Mouse (Mus musculus) lung, embryonic 16.5 days (tissue): ENCODE data around the gene Inafm1. TPM values are rescaled to one million over a fixed set of nuclear protein-coding genes. Genes with fewer than 3 reads are reported as not detected.
"Not testable (repeated sequence)": the region's sequence is repeated elsewhere in the genome, so short reads cannot be mapped to it uniquely, and the experiment has no call there.

Experiments
- ATAC-seq: fragments of 200-750 bp; cut with Nextera tagmentation; 2 replicates; pipeline ENCODE4 v1.8.0; 2017; ENCODE audit warnings: low read depth, mild to moderate bottlenecking, moderate library complexity
- H3K27ac ChIP-seq: fragments of 300-500 bp; sonication (generic); 2 replicates; pipeline ENCODE4 v1.5.1; 2014; ENCODE audit warnings: mild to moderate bottlenecking, control low read depth, low read length
- H3K27me3 ChIP-seq: fragments of 300-500 bp; sonication (generic); 2 replicates; pipeline ENCODE4 v1.6.1; 2014; ENCODE audit warnings: low read depth, low read length, mixed read lengths; ENCODE audit not compliant: control insufficient read depth, insufficient read depth
- H3K36me3 ChIP-seq: fragments of 300-500 bp; sonication (generic); 2 replicates; pipeline ENCODE4 v1.6.1; 2014; ENCODE audit warnings: low read length; ENCODE audit not compliant: control insufficient read depth, insufficient read depth
- H3K4me1 ChIP-seq: fragments of 300-500 bp; sonication (generic); replicated peaks from 2 replicates; pipeline ENCODE4 v1.6.1; 2014; ENCODE audit warnings: low read length, mixed read lengths; ENCODE audit not compliant: control insufficient read depth, insufficient read depth
- H3K4me2 ChIP-seq: fragments of 300-500 bp; sonication (generic); 2 replicates; pipeline ENCODE4 v1.6.1; 2014; ENCODE audit warnings: low read depth, low read length, control low read depth
- H3K4me3 ChIP-seq: fragments of 300-500 bp; sonication (generic); 2 replicates; pipeline ENCODE4 v1.5.1; 2014; ENCODE audit warnings: mild to moderate bottlenecking, low read length, control low read depth
- H3K9ac ChIP-seq: fragments of 300-500 bp; sonication (generic); 2 replicates; pipeline ENCODE4 v1.6.1; 2014; ENCODE audit warnings: low read length, control low read depth
- H3K9me3 ChIP-seq: fragments of 300-500 bp; sonication (generic); 2 replicates; pipeline ENCODE4 v1.6.1; 2016; ENCODE audit warnings: low read length; ENCODE audit not compliant: control insufficient read depth
- WGBS: fragments of 180-500 bp; shearing (Covaris S2); extraction: QIAGEN DNeasy Blood & Tissue Kit; methylation state at CpG from one replicate; pipeline ENCODE4 v1.1.7; 2014; 5-methylcytosine and 5-hydroxymethylcytosine counted together
- polyA plus RNA-seq: library from polyadenylated mRNA; unstranded; fragments of >200 nt; fragmentation: Nextera tagmentation; extraction: Ambion mirVana; gene quantifications from 2 replicates; pipeline ENCODE4 v1.2.1, GENCODE M21; 2015

The Inafm1 gene
- polyA plus RNA-seq, 1 experiment from 2014 or later: 12.1 TPM

DNA sequence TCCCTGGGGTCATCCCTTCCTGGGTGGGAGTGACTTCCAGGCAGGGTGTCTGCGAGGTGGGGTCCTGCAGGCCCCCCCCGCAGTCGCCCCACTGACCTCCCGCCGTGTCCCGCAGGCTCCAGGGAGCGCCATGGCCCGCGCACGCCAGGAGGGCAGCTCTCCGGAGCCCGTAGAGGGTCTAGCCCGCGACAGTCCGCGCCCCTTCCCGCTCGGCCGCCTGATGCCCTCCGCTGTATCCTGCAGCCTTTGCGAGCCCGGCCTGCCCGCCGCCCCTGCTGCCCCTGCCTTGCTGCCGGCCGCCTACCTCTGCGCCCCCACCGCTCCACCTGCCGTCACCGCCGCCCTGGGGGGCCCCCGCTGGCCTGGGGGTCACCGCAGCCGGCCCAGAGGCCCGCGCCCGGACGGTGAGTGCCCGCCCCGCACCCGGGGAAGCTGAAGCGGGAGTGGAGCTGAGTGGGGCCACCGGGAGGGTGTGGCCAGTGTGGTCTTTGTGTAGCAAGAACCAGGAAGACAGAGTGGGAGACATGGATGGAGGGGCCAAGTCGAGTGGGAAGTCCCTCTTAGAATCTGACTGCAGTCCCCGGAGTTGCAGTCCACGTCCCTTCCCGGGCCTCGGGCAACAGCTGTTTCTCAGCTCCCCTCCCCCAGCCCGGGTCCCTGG is 38.7 kb upstream of the Inafm1 start:
- under 1% methylated on average over 48 of the region's 49 CpGs for WGBS
- peak; percentile 18; the same call in 1 of the 2 replicates for ATAC-seq
- H3K4me1 ChIP-seq: peaks cover 54% of the 10 kb centered on the region

DNA sequence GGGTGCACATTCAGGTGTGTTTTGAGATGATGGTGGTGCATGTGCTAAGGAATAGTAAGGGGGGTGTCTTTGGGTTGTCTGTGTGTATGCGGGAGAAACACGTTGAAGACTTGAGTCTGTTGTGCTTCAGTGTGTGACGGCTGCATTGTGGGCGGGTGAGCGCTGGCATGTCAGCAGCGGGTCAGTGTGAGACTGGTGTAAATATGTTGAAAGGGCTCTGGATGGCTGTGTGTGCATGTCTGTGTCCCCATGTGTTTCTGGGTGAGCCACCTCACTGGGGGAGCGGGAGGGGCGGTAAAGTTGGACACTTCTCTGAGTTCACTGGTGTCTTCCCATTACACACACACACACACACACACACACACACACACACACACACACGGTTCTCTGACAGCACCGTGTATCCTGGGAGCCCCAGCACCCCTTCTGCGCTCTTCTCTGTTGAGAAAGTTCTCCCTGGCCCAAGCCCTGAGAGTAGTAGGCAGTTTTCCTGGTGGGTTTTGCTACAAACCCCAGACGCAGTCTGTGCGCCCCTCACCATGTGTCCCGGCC is 38.1 kb upstream of the Inafm1 start:
- 0% methylated on average over 14 of the region's 14 CpGs for WGBS
- Histone ChIP-seq H3K36me3 (no peaks in the 10 kb centered on the region), H3K27me3 (peaks cover 4% of the 10 kb centered on the region; the same call in 1 of the 2 replicates), H3K4me2 (peak overlapping the region; percentile 100), H3K4me3 (peak overlapping the region; percentile 72), H3K9ac (peak overlapping the region; percentile 90), H3K27ac (peak overlapping the region; percentile 98), H3K4me1 (peaks cover 54% of the 10 kb centered on the region), H3K9me3 (no peaks in the 10 kb centered on the region)
- no peak for ATAC-seq

More for the DNA sequence above, 38.7 kb upstream of the Inafm1 start:
- Histone ChIP-seq H3K27me3 (peaks cover 4% of the 10 kb centered on the region; the same call in 1 of the 2 replicates), H3K27ac (peak overlapping the region; percentile 98), H3K4me2 (peak overlapping the region; percentile 100), H3K9me3 (no peaks in the 10 kb centered on the region), H3K4me3 (peak overlapping the region; percentile 72), H3K36me3 (no peaks in the 10 kb centered on the region), H3K9ac (peak overlapping the region; percentile 90)

DNA sequence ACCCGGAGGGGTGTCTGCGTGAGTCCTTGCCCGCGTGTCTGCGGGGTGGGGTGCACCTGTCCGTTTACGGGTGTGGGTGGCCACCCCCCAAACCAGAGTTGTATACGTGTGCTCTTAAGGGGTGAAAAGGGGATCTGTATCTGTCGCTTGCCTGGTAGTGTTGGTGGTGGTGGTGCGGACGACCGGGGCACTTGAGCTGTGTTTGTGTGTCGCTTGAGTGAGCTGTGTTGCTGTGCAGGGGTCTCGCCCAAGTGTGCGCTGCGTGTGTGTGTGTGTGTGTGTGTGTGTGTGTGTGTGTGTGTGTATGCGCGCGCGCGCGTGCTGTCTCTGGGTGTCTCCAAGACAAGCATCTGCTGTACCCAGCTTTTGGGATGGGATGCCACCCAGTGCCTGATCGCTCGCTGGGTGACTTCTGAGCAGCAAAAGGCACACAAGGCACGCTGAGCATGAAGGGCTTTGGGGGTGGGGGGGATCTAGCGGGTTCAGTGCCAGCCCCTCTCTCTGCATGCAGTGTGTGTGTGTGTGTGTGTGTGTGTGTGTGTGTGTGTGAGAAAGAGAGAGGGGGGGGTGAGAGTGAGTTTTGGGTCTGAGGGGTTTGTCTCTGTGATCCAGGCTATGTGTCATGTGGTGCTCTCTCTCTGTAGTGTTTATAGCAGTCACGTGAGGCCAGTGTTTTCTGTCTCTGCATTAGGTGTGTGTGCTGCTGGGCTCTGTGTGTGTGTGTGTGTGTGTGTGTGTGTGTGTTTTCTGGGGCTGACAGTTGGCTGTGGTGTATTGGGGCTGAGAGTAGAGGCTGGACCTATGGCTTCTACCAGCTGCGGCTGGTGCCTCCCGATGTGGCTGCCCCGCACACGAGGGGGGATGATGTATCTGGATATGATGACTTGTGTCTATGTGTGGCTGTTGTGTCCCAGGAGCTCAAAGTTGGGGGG is 37.4 kb upstream of the Inafm1 start:
- Histone ChIP-seq H3K4me3 (peak overlapping the region; percentile 72), H3K36me3 (no peaks in the 10 kb centered on the region), H3K4me1 (peaks cover 54% of the 10 kb centered on the region), H3K9me3 (no peaks in the 10 kb centered on the region), H3K4me2 (peak overlapping the region; percentile 100), H3K27ac (peak overlapping the region; percentile 22; the same call in 1 of the 2 replicates), H3K9ac (peak overlapping the region; percentile 71), H3K27me3 (peaks cover 4% of the 10 kb centered on the region; the same call in 1 of the 2 replicates)
- ATAC-seq: no peak
- under 1% methylated on average over 31 of the region's 31 CpGs for WGBS

- H3K36me3 ChIP-seq: no peaks in the 10 kb centered on the region
- peak; percentile 10 for ATAC-seq
- peak overlapping the region; percentile 72 for H3K4me3 ChIP-seq
- H3K27me3 ChIP-seq: peaks cover 4% of the 10 kb centered on the region; the same call in 1 of the 2 replicates
- H3K4me2 ChIP-seq: peak overlapping the region; percentile 100
- H3K27ac ChIP-seq: peak overlapping the region; percentile 55
- peaks cover 48% of the 10 kb centered on the region for H3K4me1 ChIP-seq
- H3K9me3 ChIP-seq: no peaks in the 10 kb centered on the region
- WGBS: under 1% methylated on average over 33 of the region's 56 CpGs
- H3K9ac ChIP-seq: peak overlapping the region; percentile 71
These were observed 36.7 kb upstream of the Inafm1 start for GRCm38 (mm10) chr7:16310020-16310520.

GRCm38 (mm10) chr7:16309318-16310019 is 36.1 kb upstream of the Inafm1 start:
- H3K27me3 ChIP-seq: peaks cover 4% of the 10 kb centered on the region; the same call in 1 of the 2 replicates
- H3K36me3 ChIP-seq: no peaks in the 10 kb centered on the region
- H3K4me2 ChIP-seq: peak overlapping the region; percentile 100
- peaks cover 46% of the 10 kb centered on the region for H3K4me1 ChIP-seq
- peak; percentile 49 for ATAC-seq
- H3K4me3 ChIP-seq: peak overlapping the region; percentile 72
- H3K9me3 ChIP-seq: no peaks in the 10 kb centered on the region
- H3K27ac ChIP-seq: peak overlapping the region; percentile 55
- H3K9ac ChIP-seq: peak overlapping the region; percentile 71
- under 1% methylated on average over 59 of the region's 61 CpGs for whole genome bisulfite sequencing

DNA sequence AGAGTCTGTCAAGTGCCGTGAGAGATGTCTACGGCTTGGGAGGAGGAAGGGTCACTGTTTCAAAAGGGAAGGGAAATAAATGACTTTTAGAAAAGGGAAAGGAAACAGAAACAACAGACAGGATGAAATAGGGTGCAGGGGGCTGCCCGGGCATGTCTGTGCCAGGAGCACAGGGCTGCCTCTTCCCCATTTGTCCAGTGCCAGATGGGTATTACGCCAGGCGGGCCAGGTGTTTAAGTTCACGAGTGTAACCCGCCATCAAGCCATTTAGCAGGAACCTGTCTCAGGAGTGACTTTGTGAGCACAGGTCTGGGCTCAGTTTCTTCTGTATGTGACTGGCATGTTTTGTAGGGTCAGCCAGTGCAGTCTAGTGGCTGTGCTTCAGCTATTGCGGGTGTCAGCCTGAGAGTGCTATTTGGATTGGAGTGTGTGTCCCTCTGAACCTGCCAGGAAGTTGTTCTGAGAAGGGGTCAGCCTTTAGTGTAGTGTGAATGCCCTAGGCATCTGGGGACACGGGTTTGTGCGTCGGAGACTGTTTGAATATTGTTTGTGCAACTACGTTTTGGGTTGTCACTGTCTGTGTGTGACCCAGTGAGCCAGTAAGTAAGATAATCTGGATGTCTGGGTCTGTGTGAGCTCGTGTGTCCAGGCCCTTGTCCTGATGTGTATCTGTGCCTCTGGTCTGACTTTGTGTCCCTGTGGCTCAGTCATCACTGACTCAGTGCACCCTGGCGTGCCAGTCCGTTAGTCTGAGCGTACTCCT is 35.3 kb upstream of the Inafm1 start:
- Histone ChIP-seq H3K27me3 (peaks cover 4% of the 10 kb centered on the region; the same call in 1 of the 2 replicates), H3K36me3 (no peaks in the 10 kb centered on the region), H3K9ac (peak overlapping the region; percentile 71), H3K4me1 (peaks cover 41% of the 10 kb centered on the region), H3K4me2 (peak overlapping the region; percentile 100), H3K27ac (peak overlapping the region; percentile 16; the same call in 1 of the 2 replicates), H3K4me3 (peak overlapping the region; percentile 72), H3K9me3 (no peaks in the 10 kb centered on the region)
- 24% methylated on average over 16 of the region's 16 CpGs for WGBS
- no peak for ATAC-seq

GRCm38 (mm10) chr7:16308093-16308492 is 34.7 kb upstream of the Inafm1 start, which contains the start of gene Bbc3:
Bbc3 (plus strand) TSS chr7:16308393.
- not testable (repeated sequence) for H3K9me3 ChIP-seq, H3K36me3 ChIP-seq, ATAC-seq, H3K27me3 ChIP-seq
- WGBS: 19% methylated on average over 1 of the region's 1 CpGs
- Histone ChIP-seq H3K9ac (peak within 1 kb of the TSS; percentile 71), H3K4me3 (peak within 1 kb of the TSS; percentile 72), H3K4me1 (peaks cover 38% of the 10 kb centered on the region), H3K4me2 (peak within 1 kb of the TSS; percentile 100), H3K27ac (peak within 1 kb of the TSS; percentile 16; the same call in 1 of the 2 replicates)

GRCm38 (mm10) chr7:16307141-16307540 is 33.7 kb upstream of the Inafm1 start:
- H3K9me3 ChIP-seq, H3K4me3 ChIP-seq, H3K36me3 ChIP-seq, H3K9ac ChIP-seq, H3K27ac ChIP-seq, ATAC-seq, H3K27me3 ChIP-seq, H3K4me2 ChIP-seq: not testable (repeated sequence)
- 70% methylated on average over 6 of the region's 6 CpGs for whole genome bisulfite sequencing
- H3K4me1 ChIP-seq: peaks cover 32% of the 10 kb centered on the region
